Mouse (Mus musculus) c-Kit-positive CD71-positive TER-119-negative erythroid progenitor cells, embryonic 14.5 days (primary cell): ENCODE measurements around the gene Poc1a.
A peak's percentile ranks its signal among the peaks of the same experiment; 100 is the strongest.

Experiments used
- DNase-seq: peaks from one replicate; pipeline ENCODE4 v3.0.0-alpha.2; 2013; ENCODE audit warnings: low read depth

The Poc1a gene

GRCm38 (mm10) chr9:106301446-106302080 is 20.7 kb downstream of the Poc1a start:
- no peak for DNase-seq

- no peak for DNase-seq
These were observed 21.7 kb downstream of the Poc1a start for GRCm38 (mm10) chr9:106302446-106303150.

GRCm38 (mm10) chr9:106303460-106303960 is 22.6 kb downstream of the Poc1a start:
- DNase-seq, result no peak

- DNase-seq, result no peak
These were observed 24.4 kb downstream of the Poc1a start for GRCm38 (mm10) chr9:106305228-106305627.

GRCm38 (mm10) chr9:106306662-106307351 is 25.9 kb downstream of the Poc1a start:
- peak; percentile 40 for DNase-seq

GRCm38 (mm10) chr9:106308151-106308550 is 27.3 kb downstream of the Poc1a start:
- no peak for DNase-seq

GRCm38 (mm10) chr9:106308555-106308954 is 27.7 kb downstream of the Poc1a start:
- no peak for DNase-seq

GRCm38 (mm10) chr9:106308983-106309382 is 28.1 kb downstream of the Poc1a start:
- DNase-seq, result no peak

GRCm38 (mm10) chr9:106309859-106310258 is 29.0 kb downstream of the Poc1a start:
- DNase-seq, result no peak

- DNase-seq, result no peak
These were observed 30.8 kb downstream of the Poc1a start for GRCm38 (mm10) chr9:106311625-106312191.

- DNase-seq, result no peak
These were observed 32.1 kb downstream of the Poc1a start for GRCm38 (mm10) chr9:106312950-106313360.

GRCm38 (mm10) chr9:106314196-106314595 is 33.3 kb downstream of the Poc1a start:
- DNase-seq, result no peak

- DNase-seq, result peak; percentile 8
These were observed 37.2 kb downstream of the Poc1a start for GRCm38 (mm10) chr9:106318074-106318473.

GRCm38 (mm10) chr9:106319095-106319494 is 38.2 kb downstream of the Poc1a start:
- DNase-seq, result no peak

- DNase-seq, result no peak
These were observed 41.6 kb downstream of the Poc1a start for GRCm38 (mm10) chr9:106322497-106322896.

- DNase-seq, result no peak
These were observed 45.4 kb downstream of the Poc1a start for GRCm38 (mm10) chr9:106326241-106326640.

GRCm38 (mm10) chr9:106327125-106327809 is 46.4 kb downstream of the Poc1a start:
- no peak for DNase-seq

GRCm38 (mm10) chr9:106328068-106328610 is 47.3 kb downstream of the Poc1a start:
- DNase-seq, result no peak

- DNase-seq, result no peak
These were observed 48.1 kb downstream of the Poc1a start for GRCm38 (mm10) chr9:106328772-106329511.

- no peak for DNase-seq
These were observed 51.9 kb downstream of the Poc1a start for GRCm38 (mm10) chr9:106332746-106333145.

GRCm38 (mm10) chr9:106337620-106338019 is 56.8 kb downstream of the Poc1a start:
- no peak for DNase-seq
